Mouse (Mus musculus) bone marrow, adult 2 months (tissue): ENCODE measurements around the gene Ly6g5c.

Experiments used
- CTCF ChIP-seq: fragments of 200-500 bp; IDR thresholded peaks from 2 replicates; pipeline ENCODE4 v1.5.1; 2011; ENCODE audit warnings: low read length, control low read depth; ENCODE audit not compliant: control insufficient read depth, insufficient read depth
- POLR2A ChIP-seq: fragments of 200-500 bp; IDR thresholded peaks from 2 replicates; pipeline ENCODE4 v1.6.1; 2011; ENCODE audit warnings: low read depth, mild to moderate bottlenecking, control low read depth, low read length, borderline replicate concordance; ENCODE audit not compliant: control insufficient read depth

GRCm38 (mm10) chr17:35158850-35159593, 50.9 kb downstream of the Ly6g5c start:
- TF ChIP-seq POLR2A (no peak), CTCF (no peak)
